Mouse (Mus musculus) embryonic stem cell, embryonic (primary cell): ENCODE measurements around the gene 4933416C03Rik.

ENCODE experiments used
- CTCF ChIA-PET, 4 experiments: fragments of 300-600 bp in 2 of 4; fragments of 350-600 bp in 2 of 4; sonication (Branson Sonifier 250); formaldehyde crosslinking; loops; one replicate each; lab custom pipeline; 2022; ENCODE audit warnings: inconsistent platforms in 2 of 4; lab: Charles Lee
- POLR2A ChIA-PET, 4 experiments: fragments of 300-600 bp in 2 of 4; fragments of 350-600 bp in 2 of 4; sonication (Branson Sonifier 250); formaldehyde crosslinking; loops; one replicate each; lab custom pipeline; 2022; ENCODE audit warnings: antibody characterized with exemption in 4 of 4, inconsistent platforms in 1 of 4; lab: Charles Lee

4933416C03Rik gene

DNA sequence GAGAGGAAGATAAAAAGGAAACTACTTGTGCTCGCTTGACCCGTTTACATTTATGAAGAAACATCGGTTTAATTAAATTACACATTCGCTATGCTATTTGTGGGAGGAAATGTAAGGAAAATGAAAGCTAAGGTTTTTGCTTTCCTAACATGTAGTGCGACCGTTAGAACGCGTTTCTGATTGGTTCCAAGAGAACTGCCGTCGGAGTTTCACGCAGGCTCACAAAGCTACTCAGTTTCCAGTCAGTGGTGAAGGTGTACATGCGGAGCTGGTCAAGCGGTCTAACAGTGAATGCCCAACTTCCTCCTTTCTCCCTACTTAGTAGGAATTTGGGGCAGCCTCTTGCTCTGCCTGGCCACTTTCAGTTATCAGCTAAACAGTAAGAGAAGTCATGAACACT lies 17.3 kb downstream of the 4933416C03Rik start:
- POLR2A ChIA-PET, result no interaction called here
- CTCF ChIA-PET, result no interaction called here

DNA sequence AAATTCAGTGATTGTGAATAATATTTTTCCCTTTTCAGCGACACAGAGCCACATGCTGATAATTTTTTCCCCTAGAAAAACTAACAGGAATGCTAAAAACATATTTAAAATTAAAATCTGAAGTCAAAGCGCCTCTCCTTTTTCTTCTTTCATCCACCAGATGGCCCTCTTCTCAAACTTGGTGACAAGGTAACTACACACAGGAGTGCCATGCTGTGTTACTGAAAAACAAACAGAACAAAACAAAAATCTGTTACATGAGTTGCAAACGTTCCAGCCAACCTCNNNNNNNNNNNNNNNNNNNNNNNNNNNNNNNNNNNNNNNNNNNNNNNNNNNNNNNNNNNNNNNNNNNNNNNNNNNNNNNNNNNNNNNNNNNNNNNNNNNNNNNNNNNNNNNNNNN lies 29.8 kb downstream of the 4933416C03Rik start:
- ChIA-PET CTCF (interaction anchor here in 2 of 4 experiments (1.1 to 1.6 kb wide), 2 partner anchors 113 kb away, joined by 4 read pairs; no protein-coding TSS in a partner anchor), POLR2A (no interaction called here)

DNA sequence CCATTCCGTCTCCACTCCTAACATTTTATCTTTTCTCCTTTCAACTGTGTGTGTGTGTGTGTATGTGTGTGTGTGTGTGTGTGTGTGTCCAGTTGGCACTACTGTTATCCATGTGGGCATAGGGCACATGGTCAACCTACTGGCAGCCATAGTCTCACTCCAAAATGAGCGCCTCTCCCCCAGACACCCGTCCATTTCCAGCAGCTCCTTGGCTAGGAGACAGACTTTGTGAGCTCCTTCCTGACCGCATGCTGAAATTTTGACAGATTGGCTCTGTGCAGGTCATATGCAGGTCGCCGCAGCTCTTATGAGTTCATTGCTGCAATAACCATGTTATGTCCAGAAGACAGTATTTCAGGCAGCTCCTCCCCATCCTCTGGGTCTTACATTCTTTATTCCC lies 32.9 kb downstream of the 4933416C03Rik start:
- ChIA-PET CTCF (no interaction called here), POLR2A (no interaction called here)

DNA sequence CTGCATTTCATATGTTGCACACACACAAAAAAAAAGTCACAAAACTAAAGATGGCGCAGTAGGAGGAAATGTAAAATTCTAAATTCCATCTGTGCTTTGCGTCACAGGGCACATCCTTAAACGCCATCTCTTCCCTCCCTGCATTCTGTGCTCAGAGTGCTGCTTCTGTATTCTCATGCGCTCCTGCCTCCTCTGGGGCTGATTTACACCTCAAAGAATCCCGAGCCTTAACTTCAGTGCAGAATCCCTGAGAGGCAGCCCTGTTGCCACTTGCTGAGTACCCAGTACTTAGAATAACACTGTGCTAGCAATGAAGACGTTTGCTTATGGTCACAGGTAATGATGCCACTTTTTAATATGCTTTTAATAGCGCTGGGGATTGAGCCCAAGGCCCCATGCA lies 34.3 kb downstream of the 4933416C03Rik start:
- CTCF ChIA-PET, result no interaction called here
- POLR2A ChIA-PET, result no interaction called here

DNA sequence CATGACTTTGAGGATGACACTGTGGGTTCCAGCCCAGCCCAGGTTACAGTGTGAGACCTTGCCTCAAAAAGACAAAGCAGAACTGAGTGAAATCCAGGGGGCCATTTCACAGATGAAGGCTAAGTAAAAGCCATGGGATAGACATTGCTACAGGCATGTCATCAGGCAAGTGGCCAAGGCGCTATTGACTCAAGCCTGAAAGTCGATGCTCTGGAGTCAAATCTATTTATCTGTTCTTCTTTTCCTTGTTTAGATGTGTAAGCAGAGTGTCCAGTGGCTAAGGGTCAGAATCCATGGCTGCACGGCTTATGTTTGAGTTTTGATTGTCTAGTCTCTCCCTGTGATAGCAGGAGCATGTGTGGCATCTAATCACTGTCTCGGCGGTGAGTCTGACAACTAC lies 35.1 kb downstream of the 4933416C03Rik start:
- CTCF ChIA-PET, result no interaction called here
- POLR2A ChIA-PET, result no interaction called here

DNA sequence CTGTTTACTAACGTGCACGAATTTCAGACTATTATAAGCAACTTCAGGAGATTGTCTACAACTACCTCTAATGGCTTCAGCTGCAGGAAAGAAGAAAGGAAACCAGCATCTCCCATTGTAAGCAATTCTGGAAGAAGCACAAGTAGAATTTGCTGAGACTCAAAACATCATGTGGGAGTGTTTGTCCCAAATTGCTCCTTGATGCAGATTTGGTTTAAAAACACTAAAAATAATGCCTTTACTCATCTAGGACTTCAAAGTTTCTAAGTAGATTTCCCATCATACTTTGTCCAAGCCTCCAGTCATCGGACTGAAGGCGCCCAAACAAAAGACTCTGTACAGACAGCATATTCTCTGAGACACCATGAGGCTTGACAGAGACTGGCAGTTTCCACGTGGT lies 37.8 kb downstream of the 4933416C03Rik start:
- POLR2A ChIA-PET, result interaction anchor here in 1 of 4 experiments (1.0 kb wide), 1 partner anchor 10 kb away, joined by 3 read pairs; no protein-coding TSS in a partner anchor
- CTCF ChIA-PET, result no interaction called here
